Mouse (Mus musculus): ENCODE data around the gene Smo.
"Not testable (repeated sequence)": the region's sequence is repeated elsewhere in the genome, so short reads cannot be mapped to it uniquely, and the experiment has no call there.

Smo gene

GRCm38 (mm10) chr6:29728035-29728434, 7.3 kb upstream of the Smo start:
- no peak for DNase-seq

- DNase-seq = no peak
Measured at GRCm38 (mm10) chr6:29729491-29729890, 5.8 kb upstream of the Smo start.

- DNase-seq = no peak
Measured at GRCm38 (mm10) chr6:29735689-29736451, 567 bp downstream of the Smo start.

- DNase-seq = no peak
Measured at GRCm38 (mm10) chr6:29736610-29737458, 1.5 kb downstream of the Smo start.

- peak; percentile 76 for DNase-seq
Measured at GRCm38 (mm10) chr6:29751466-29752152, 16.3 kb downstream of the Smo start.

- DNase-seq = no peak
Measured at GRCm38 (mm10) chr6:29753336-29753735, 18.0 kb downstream of the Smo start.

GRCm38 (mm10) chr6:29756001-29756400, 20.7 kb downstream of the Smo start:
- peak; percentile 83 for DNase-seq

GRCm38 (mm10) chr6:29756476-29756875, 21.2 kb downstream of the Smo start:
- DNase-seq = no peak

GRCm38 (mm10) chr6:29758417-29758816, 23.1 kb downstream of the Smo start:
- DNase-seq = peak; percentile 69

- no peak for DNase-seq
Measured at GRCm38 (mm10) chr6:29759012-29759679, 23.8 kb downstream of the Smo start.

GRCm38 (mm10) chr6:29760397-29760796, 25.1 kb downstream of the Smo start:
- DNase-seq = not testable (repeated sequence)

- no peak for DNase-seq
Measured at GRCm38 (mm10) chr6:29761282-29761681, 26.0 kb downstream of the Smo start.

GRCm38 (mm10) chr6:29762524-29762923, 27.2 kb downstream of the Smo start:
- no peak for DNase-seq

GRCm38 (mm10) chr6:29766874-29767273, 31.6 kb downstream of the Smo start:
- DNase-seq = no peak

GRCm38 (mm10) chr6:29767813-29768660, 32.7 kb downstream of the Smo start, which contains the start of gene Ahcyl2:
Gene Ahcyl2, plus strand, starts transcription at chr6:29768011.
- DNase-seq = peak; percentile 98

GRCm38 (mm10) chr6:29768791-29769441, 33.6 kb downstream of the Smo start:
- DNase-seq = no peak

GRCm38 (mm10) chr6:29770672-29771321, 35.5 kb downstream of the Smo start:
- DNase-seq = no peak

GRCm38 (mm10) chr6:29772236-29772635, 36.9 kb downstream of the Smo start:
- DNase-seq = peak; percentile 61

- no peak for DNase-seq
Measured at GRCm38 (mm10) chr6:29774161-29774560, 38.9 kb downstream of the Smo start.

GRCm38 (mm10) chr6:29775609-29776008, 40.3 kb downstream of the Smo start:
- peak; percentile 68 for DNase-seq
